Mouse (Mus musculus) ZHBTc4 (cell line): ENCODE measurements around the gene Plcb1.

Experiments used
- DNase-seq: peaks from one replicate; pipeline ENCODE4 v3.0.0-alpha.2; 2011; ENCODE audit warnings: low read depth, low spot score

Gene Plcb1

GRCm38 (mm10) chr2:135507111-135507510 is 721.2 kb downstream of the Plcb1 start:
- DNase-seq, result no peak

- no peak for DNase-seq
These were observed 733.1 kb downstream of the Plcb1 start for GRCm38 (mm10) chr2:135518956-135519355.
